8 mouse cellular contexts compared by ENCODE assay signal in genomic region chr16:76899083-76899482, GRCm38 (mm10).
DNase-seq lines count a peak whose midpoint lies in the region; ATAC-seq and TF ChIP-seq lines count a peak whose summit lies in the region.

No protein-coding gene starts in this region.

- H3K9ac ChIP-seq in neural tube, embryonic 11.5 days (ENCODE audit: low read length) = no peak overlapping the region

- no peak overlapping the region for H3K27ac ChIP-seq in neural tube, embryonic 11.5 days (ENCODE audit: low read depth, low read length)

- no peaks in the 10 kb centered on the region for H3K27me3 ChIP-seq in neural tube, embryonic 11.5 days (ENCODE audit: control insufficient read depth, insufficient read depth, low read length)

- peak; percentile 21; the same call in 1 of the 2 replicates for TF ChIP-seq CTCF in brain, embryonic 14.5 days (IDR thresholded peaks at IDR 0.05; ENCODE audit: borderline replicate concordance, extremely low read depth, insufficient read depth, insufficient read length)

- DNase-seq in heart, adult 18-20 months = peak; percentile 12 to 60
- DNase-seq in heart, adult 9 months (ENCODE audit: low spot score in 2 of 2) = no peak
- DNase-seq in neural tube, embryonic 11.5 days (ENCODE audit: low spot score) = peak; percentile 37
- no peak for DNase-seq in neural tube, embryonic 10.5 days (ENCODE audit: extremely low spot score, low spot score)
- peak; percentile 44 for DNase-seq in brain, embryonic 14.5 days (ENCODE audit: low read depth)
- DNase-seq in kidney, postnatal 10 days = peak; percentile 56
- peak; percentile 21 for DNase-seq in thymus, postnatal 4 days
- no peak for DNase-seq in right cerebral cortex, postnatal 14 days

- H3K4me3 ChIP-seq in neural tube, embryonic 11.5 days (ENCODE audit: low read depth, low read length) = no peak overlapping the region

- TF ChIP-seq POLR2A in brain, embryonic 14.5 days (IDR thresholded peaks at IDR 0.05; ENCODE audit: borderline replicate concordance, extremely low read depth, insufficient read depth, insufficient read length, poor library complexity, severe bottlenecking) = no peak

- peaks cover 6% of the 10 kb centered on the region; the same call in 1 of the 2 replicates for H3K4me1 ChIP-seq in neural tube, embryonic 11.5 days (ENCODE audit: control insufficient read depth, insufficient read depth, low read length)

- no peaks in the 10 kb centered on the region for H3K36me3 ChIP-seq in neural tube, embryonic 11.5 days (ENCODE audit: control insufficient read depth, insufficient read depth, low read length)

- H3K9me3 ChIP-seq in neural tube, embryonic 11.5 days (ENCODE audit: control insufficient read depth, low read length) = no peaks in the 10 kb centered on the region

- no peak overlapping the region for H3K4me2 ChIP-seq in neural tube, embryonic 11.5 days (ENCODE audit: low read depth)

- ATAC-seq in neural tube, embryonic 11.5 days (ENCODE audit: insufficient read depth, low FRiP score, low TSS enrichment) = no peak

- 17% methylated on average over 7 of the region's 7 CpGs for WGBS in neural tube, embryonic 11.5 days

Comparison
In these comparisons a context has a peak if more than half of its experiments do, and no peak if none do; other contexts are left out.
1. DNase-seq: peak in heart, adult 18-20 months (2 of 2), neural tube, embryonic 11.5 days (single experiment), brain, embryonic 14.5 days (single experiment), kidney, postnatal 10 days (single experiment) and thymus, postnatal 4 days (single experiment); none in heart, adult 9 months (0 of 2), neural tube, embryonic 10.5 days (single experiment) and right cerebral cortex, postnatal 14 days (single experiment).